Mouse (Mus musculus): Measurements from ENCODE around the gene Arhgef6. TPM values are rescaled to one million over a fixed set of nuclear protein-coding genes. Genes with fewer than 3 reads are reported as not detected.

Arhgef6 gene
- polyA plus RNA-seq, 1 experiment from 2014 or later = 5.9 TPM

- no peak overlapping the region for H3K4me2 ChIP-seq (ENCODE audit: low read depth, low read length)
- no peak for ATAC-seq (ENCODE audit: low read depth)
Observed at GRCm38 (mm10) chrX:57312066-57312465, 26.5 kb downstream of the Arhgef6 start.

GRCm38 (mm10) chrX:57309993-57310392 lies 28.5 kb downstream of the Arhgef6 start:
- H3K4me2 ChIP-seq (ENCODE audit: low read depth, low read length) = no peak overlapping the region
- H3K36me3 ChIP-seq (ENCODE audit: control insufficient read depth, insufficient read depth) = no peaks in the 10 kb centered on the region
- no peaks in the 10 kb centered on the region for H3K9me3 ChIP-seq (replicated peaks; ENCODE audit: control insufficient read depth, low read length)
- H3K4me3 ChIP-seq (ENCODE audit: low read depth, low read length) = no peak overlapping the region
- no peaks in the 10 kb centered on the region for H3K27me3 ChIP-seq (ENCODE audit: control insufficient read depth, insufficient read depth, low read depth, low read length)
- no peak overlapping the region for H3K27ac ChIP-seq (ENCODE audit: low read length)
- WGBS (ENCODE audit: insufficient replicate concordance) = 29% methylated on average over 2 of the region's 2 CpGs
- ATAC-seq (ENCODE audit: low read depth) = no peak
- H3K9ac ChIP-seq (ENCODE audit: low read depth, low read length) = no peak overlapping the region
- H3K4me1 ChIP-seq (ENCODE audit: control insufficient read depth, low read depth, low read length) = no peaks in the 10 kb centered on the region

More at GRCm38 (mm10) chrX:57312066-57312465, 26.5 kb downstream of the Arhgef6 start:
- no peaks in the 10 kb centered on the region for H3K27me3 ChIP-seq (ENCODE audit: control insufficient read depth, insufficient read depth, low read depth, low read length)
- H3K9ac ChIP-seq (ENCODE audit: low read depth, low read length) = no peak overlapping the region
- H3K36me3 ChIP-seq (ENCODE audit: control insufficient read depth, insufficient read depth) = no peaks in the 10 kb centered on the region
- WGBS (ENCODE audit: insufficient replicate concordance) = 57% methylated on average over 5 of the region's 5 CpGs
- H3K4me1 ChIP-seq (ENCODE audit: control insufficient read depth, low read depth, low read length) = no peaks in the 10 kb centered on the region
- H3K9me3 ChIP-seq (replicated peaks; ENCODE audit: control insufficient read depth, low read length) = no peaks in the 10 kb centered on the region
- no peak overlapping the region for H3K4me3 ChIP-seq (ENCODE audit: low read depth, low read length)
- no peak overlapping the region for H3K27ac ChIP-seq (ENCODE audit: low read length)

- Histone ChIP-seq H3K4me3 (ENCODE audit: low read depth, low read length) (no peak overlapping the region), H3K27me3 (ENCODE audit: control insufficient read depth, insufficient read depth, low read depth, low read length) (no peaks in the 10 kb centered on the region), H3K36me3 (ENCODE audit: control insufficient read depth, insufficient read depth) (no peaks in the 10 kb centered on the region), H3K9ac (ENCODE audit: low read depth, low read length) (no peak overlapping the region), H3K9me3 (replicated peaks; ENCODE audit: control insufficient read depth, low read length) (no peaks in the 10 kb centered on the region), H3K4me1 (ENCODE audit: control insufficient read depth, low read depth, low read length) (no peaks in the 10 kb centered on the region), H3K4me2 (ENCODE audit: low read depth, low read length) (no peak overlapping the region), H3K27ac (ENCODE audit: low read length) (no peak overlapping the region)
- no peak for ATAC-seq (ENCODE audit: low read depth)
- 27% methylated on average over 6 of the region's 6 CpGs for WGBS (ENCODE audit: insufficient replicate concordance)
Observed at GRCm38 (mm10) chrX:57306747-57307146, 31.8 kb downstream of the Arhgef6 start.

GRCm38 (mm10) chrX:57304784-57305287 lies 33.7 kb downstream of the Arhgef6 start:
- 32% methylated on average over 3 of the region's 3 CpGs for WGBS (ENCODE audit: insufficient replicate concordance)
- H3K9ac ChIP-seq (ENCODE audit: low read depth, low read length) = no peak overlapping the region
- H3K27me3 ChIP-seq (ENCODE audit: control insufficient read depth, insufficient read depth, low read depth, low read length) = no peaks in the 10 kb centered on the region
- H3K9me3 ChIP-seq (replicated peaks; ENCODE audit: control insufficient read depth, low read length) = no peaks in the 10 kb centered on the region
- H3K4me1 ChIP-seq (ENCODE audit: control insufficient read depth, low read depth, low read length) = no peaks in the 10 kb centered on the region
- ATAC-seq (ENCODE audit: low read depth) = no peak
- H3K36me3 ChIP-seq (ENCODE audit: control insufficient read depth, insufficient read depth) = no peaks in the 10 kb centered on the region
- H3K4me3 ChIP-seq (ENCODE audit: low read depth, low read length) = no peak overlapping the region
- H3K4me2 ChIP-seq (ENCODE audit: low read depth, low read length) = no peak overlapping the region
- no peak overlapping the region for H3K27ac ChIP-seq (ENCODE audit: low read length)

- no peaks in the 10 kb centered on the region for H3K9me3 ChIP-seq (replicated peaks; ENCODE audit: control insufficient read depth, low read length)
- WGBS (ENCODE audit: insufficient replicate concordance) = 59% methylated on average over 8 of the region's 8 CpGs
- H3K36me3 ChIP-seq (ENCODE audit: control insufficient read depth, insufficient read depth) = no peaks in the 10 kb centered on the region
- no peaks in the 10 kb centered on the region for H3K27me3 ChIP-seq (ENCODE audit: control insufficient read depth, insufficient read depth, low read depth, low read length)
- H3K27ac ChIP-seq (ENCODE audit: low read length) = no peak overlapping the region
- H3K9ac ChIP-seq (ENCODE audit: low read depth, low read length) = no peak overlapping the region
- no peak overlapping the region for H3K4me3 ChIP-seq (ENCODE audit: low read depth, low read length)
- no peak overlapping the region for H3K4me2 ChIP-seq (ENCODE audit: low read depth, low read length)
- no peak for ATAC-seq (ENCODE audit: low read depth)
- no peaks in the 10 kb centered on the region for H3K4me1 ChIP-seq (ENCODE audit: control insufficient read depth, low read depth, low read length)
Observed at GRCm38 (mm10) chrX:57303188-57303878, 35.2 kb downstream of the Arhgef6 start.

GRCm38 (mm10) chrX:57298946-57299345 lies 39.6 kb downstream of the Arhgef6 start:
- H3K9ac ChIP-seq (ENCODE audit: low read depth, low read length) = no peak overlapping the region
- H3K4me3 ChIP-seq (ENCODE audit: low read depth, low read length) = no peak overlapping the region
- H3K4me1 ChIP-seq (ENCODE audit: control insufficient read depth, low read depth, low read length) = no peaks in the 10 kb centered on the region
- no peak for ATAC-seq (ENCODE audit: low read depth)
- no peaks in the 10 kb centered on the region for H3K36me3 ChIP-seq (ENCODE audit: control insufficient read depth, insufficient read depth)
- no peaks in the 10 kb centered on the region for H3K9me3 ChIP-seq (replicated peaks; ENCODE audit: control insufficient read depth, low read length)
- no peak overlapping the region for H3K4me2 ChIP-seq (ENCODE audit: low read depth, low read length)
- 24% methylated on average over 7 of the region's 7 CpGs for WGBS (ENCODE audit: insufficient replicate concordance)
- H3K27me3 ChIP-seq (ENCODE audit: control insufficient read depth, insufficient read depth, low read depth, low read length) = no peaks in the 10 kb centered on the region
- H3K27ac ChIP-seq (ENCODE audit: low read length) = no peak overlapping the region

GRCm38 (mm10) chrX:57288458-57288857 lies 50.1 kb downstream of the Arhgef6 start:
- WGBS (ENCODE audit: insufficient replicate concordance) = 49% methylated on average over 3 of the region's 3 CpGs
- H3K4me2 ChIP-seq (ENCODE audit: low read depth, low read length) = no peak overlapping the region
- H3K27ac ChIP-seq (ENCODE audit: low read length) = no peak overlapping the region

GRCm38 (mm10) chrX:57286281-57286680 lies 52.2 kb downstream of the Arhgef6 start:
- Histone ChIP-seq H3K27me3 (ENCODE audit: control insufficient read depth, insufficient read depth, low read depth, low read length) (no peaks in the 10 kb centered on the region), H3K9ac (ENCODE audit: low read depth, low read length) (no peak overlapping the region), H3K27ac (ENCODE audit: low read length) (no peak overlapping the region), H3K4me3 (ENCODE audit: low read depth, low read length) (no peak overlapping the region), H3K4me1 (ENCODE audit: control insufficient read depth, low read depth, low read length) (no peaks in the 10 kb centered on the region), H3K36me3 (ENCODE audit: control insufficient read depth, insufficient read depth) (no peaks in the 10 kb centered on the region), H3K4me2 (ENCODE audit: low read depth, low read length) (no peak overlapping the region), H3K9me3 (replicated peaks; ENCODE audit: control insufficient read depth, low read length) (no peaks in the 10 kb centered on the region)
- no peak for ATAC-seq (ENCODE audit: low read depth)
- 62% methylated on average over 9 of the region's 9 CpGs for WGBS (ENCODE audit: insufficient replicate concordance)

More at GRCm38 (mm10) chrX:57288458-57288857, 50.1 kb downstream of the Arhgef6 start:
- Histone ChIP-seq H3K27me3 (ENCODE audit: control insufficient read depth, insufficient read depth, low read depth, low read length) (no peaks in the 10 kb centered on the region), H3K4me3 (ENCODE audit: low read depth, low read length) (no peak overlapping the region), H3K9me3 (replicated peaks; ENCODE audit: control insufficient read depth, low read length) (no peaks in the 10 kb centered on the region), H3K36me3 (ENCODE audit: control insufficient read depth, insufficient read depth) (no peaks in the 10 kb centered on the region), H3K9ac (ENCODE audit: low read depth, low read length) (no peak overlapping the region), H3K4me1 (ENCODE audit: control insufficient read depth, low read depth, low read length) (no peaks in the 10 kb centered on the region)
- ATAC-seq (ENCODE audit: low read depth) = no peak

GRCm38 (mm10) chrX:57282184-57282583 lies 56.3 kb downstream of the Arhgef6 start:
- H3K36me3 ChIP-seq (ENCODE audit: control insufficient read depth, insufficient read depth) = no peaks in the 10 kb centered on the region
- H3K27me3 ChIP-seq (ENCODE audit: control insufficient read depth, insufficient read depth, low read depth, low read length) = no peaks in the 10 kb centered on the region
- 70% methylated on average over 3 of the region's 3 CpGs for WGBS (ENCODE audit: insufficient replicate concordance)
- ATAC-seq (ENCODE audit: low read depth) = no peak
- no peak overlapping the region for H3K9ac ChIP-seq (ENCODE audit: low read depth, low read length)
- no peaks in the 10 kb centered on the region for H3K9me3 ChIP-seq (replicated peaks; ENCODE audit: control insufficient read depth, low read length)
- no peak overlapping the region for H3K27ac ChIP-seq (ENCODE audit: low read length)
- no peak overlapping the region for H3K4me3 ChIP-seq (ENCODE audit: low read depth, low read length)
- no peaks in the 10 kb centered on the region for H3K4me1 ChIP-seq (ENCODE audit: control insufficient read depth, low read depth, low read length)
- no peak overlapping the region for H3K4me2 ChIP-seq (ENCODE audit: low read depth, low read length)

All from liver, embryonic 16.5 days (tissue).